Mouse (Mus musculus) urinary bladder, adult 18-20 months (tissue): ENCODE data around the gene Rara.
A peak's percentile ranks its signal among the peaks of the same experiment; 100 is the strongest.

Source experiments
- DNase-seq, 2 experiments: peaks; one replicate each; pipeline ENCODE4 v3.0.0; 2022; ENCODE audit warnings: low spot score in 2 of 2, mixed read lengths in 2 of 2

Gene Rara

GRCm38 (mm10) chr11:98952111-98952510 is 24.5 kb downstream of the Rara start:
- no peak for DNase-seq

- no peak for DNase-seq
These were observed 25.1 kb downstream of the Rara start for GRCm38 (mm10) chr11:98952736-98953135.

GRCm38 (mm10) chr11:98953361-98953760 is 25.7 kb downstream of the Rara start:
- DNase-seq, result no peak

- no peak for DNase-seq
These were observed 26.3 kb downstream of the Rara start for GRCm38 (mm10) chr11:98953835-98954320.

- DNase-seq, result no peak
These were observed 26.8 kb downstream of the Rara start for GRCm38 (mm10) chr11:98954373-98954772.

GRCm38 (mm10) chr11:98954801-98955706 is 27.4 kb downstream of the Rara start:
- DNase-seq, result no peak

- no peak for DNase-seq
These were observed 28.2 kb downstream of the Rara start for GRCm38 (mm10) chr11:98955707-98956235.

- no peak for DNase-seq
These were observed 28.7 kb downstream of the Rara start for GRCm38 (mm10) chr11:98956340-98956739.

GRCm38 (mm10) chr11:98959437-98960312 is 32.1 kb downstream of the Rara start:
- peak; percentile 58 to 84 for DNase-seq

GRCm38 (mm10) chr11:98960313-98960906 is 32.8 kb downstream of the Rara start:
- peak in 1 of 2 experiments; percentile 76 for DNase-seq

- no peak for DNase-seq
These were observed 33.5 kb downstream of the Rara start for GRCm38 (mm10) chr11:98961051-98961592.

- no peak for DNase-seq
These were observed 34.1 kb downstream of the Rara start for GRCm38 (mm10) chr11:98961766-98962165.

GRCm38 (mm10) chr11:98962421-98963095 is 34.9 kb downstream of the Rara start:
- DNase-seq, result no peak

GRCm38 (mm10) chr11:98963191-98964021 is 35.8 kb downstream of the Rara start:
- DNase-seq, result peak in 1 of 2 experiments; percentile 67

GRCm38 (mm10) chr11:98964201-98964615 is 36.6 kb downstream of the Rara start:
- no peak for DNase-seq

- DNase-seq, result no peak
These were observed 37.2 kb downstream of the Rara start for GRCm38 (mm10) chr11:98964616-98965415.

- DNase-seq, result no peak
These were observed 37.9 kb downstream of the Rara start for GRCm38 (mm10) chr11:98965416-98966077.

- peak in 1 of 2 experiments; percentile 77 for DNase-seq
These were observed 39.0 kb downstream of the Rara start for GRCm38 (mm10) chr11:98966499-98967141.
